Mouse (Mus musculus): ENCODE results near the gene Agrp.

GRCm38 (mm10) chr8:105613037-105613436, 24.2 kb downstream of the Agrp start:
- TF ChIP-seq CTCF (IDR thresholded peaks at IDR 0.05) (no peak), EP300 (IDR thresholded peaks at IDR 0.05) (no peak)
